Mouse (Mus musculus) limb, embryonic 14.5 days (tissue): Measurements from ENCODE around the gene Myo18b. TPM values are rescaled to one million over a fixed set of nuclear protein-coding genes. Genes with fewer than 3 reads are reported as not detected.

Experiments used
- ATAC-seq: fragments of 200-750 bp; cut with Nextera tagmentation; 2 replicates; pipeline ENCODE4 v1.8.0; 2017; ENCODE audit warnings: low read depth, moderate number of reproducible peaks, moderate TSS enrichment; ENCODE audit not compliant: low FRiP score
- DNase-seq: peaks from one replicate; pipeline ENCODE4 v3.0.0-alpha.2; 2015; ENCODE audit warnings: low spot score
- H3K27ac ChIP-seq: fragments of 300-500 bp; sonication (generic); replicated peaks from 2 replicates; pipeline ENCODE4 v1.5.1; 2014; ENCODE audit warnings: low read depth, mild to moderate bottlenecking, low read length, moderate library complexity, mixed read lengths
- H3K27me3 ChIP-seq: fragments of 300-500 bp; sonication (generic); 2 replicates; pipeline ENCODE4 v1.6.1; 2014; ENCODE audit warnings: low read length, mixed read lengths; ENCODE audit not compliant: control insufficient read depth, insufficient read depth
- H3K36me3 ChIP-seq: fragments of 300-500 bp; sonication (generic); 2 replicates; pipeline ENCODE4 v1.6.1; 2014; ENCODE audit warnings: mild to moderate bottlenecking, low read length, moderate library complexity, mixed read lengths; ENCODE audit not compliant: control insufficient read depth, insufficient read depth
- H3K4me1 ChIP-seq: fragments of 300-500 bp; sonication (generic); 2 replicates; pipeline ENCODE4 v1.6.1; 2014; ENCODE audit warnings: antibody characterized with exemption, low read length, mixed read lengths; ENCODE audit not compliant: control insufficient read depth, insufficient read depth
- H3K4me2 ChIP-seq: fragments of 300-500 bp; sonication (generic); replicated peaks from 2 replicates; pipeline ENCODE4 v1.6.1; 2014; ENCODE audit warnings: low read depth, mild to moderate bottlenecking, low read length, moderate library complexity; ENCODE audit not compliant: severe bottlenecking
- H3K4me3 ChIP-seq: fragments of 300-500 bp; sonication (generic); replicated peaks from 2 replicates; pipeline ENCODE4 v1.5.1; 2014; ENCODE audit warnings: low read length
- H3K9ac ChIP-seq: fragments of 300-500 bp; sonication (generic); 2 replicates; pipeline ENCODE4 v1.6.1; 2014; ENCODE audit warnings: mild to moderate bottlenecking, low read depth, low read length, moderate library complexity; ENCODE audit not compliant: severe bottlenecking
- H3K9me3 ChIP-seq: fragments of 300-500 bp; sonication (generic); 2 replicates; pipeline ENCODE4 v1.6.1; 2016; ENCODE audit warnings: low read length; ENCODE audit not compliant: control insufficient read depth
- POLR2A ChIP-seq: fragments of 200-500 bp; IDR thresholded peaks from 2 replicates; pipeline ENCODE4 v1.8.0; 2012; ENCODE audit warnings: inconsistent platforms, mild to moderate bottlenecking, moderate library complexity, borderline replicate concordance; ENCODE audit not compliant: insufficient read depth, insufficient read length; ENCODE audit errors: extremely low read depth
- WGBS: fragments of 180-500 bp; shearing (Covaris S2); extraction: QIAGEN DNeasy Blood & Tissue Kit; methylation state at CpG from one replicate; pipeline ENCODE4 v1.1.7; 2014; 5-methylcytosine and 5-hydroxymethylcytosine counted together
- polyA plus RNA-seq, 2 experiments: library from polyadenylated mRNA; depleted of rRNA in 1 of 2; stranded (reverse) in 1 of 2; unstranded in 1 of 2; fragments of >200 nt; fragmentation: Nextera tagmentation in 1 of 2; extraction: Ambion mirVana in 1 of 2; gene quantifications; 2 replicates each; pipeline versions ENCODE4 v1.2.1 to v1.2.3; 2012 to 2014

Gene Myo18b
- polyA plus RNA-seq, 2 experiments: 3.7 to 6.5 TPM

DNA sequence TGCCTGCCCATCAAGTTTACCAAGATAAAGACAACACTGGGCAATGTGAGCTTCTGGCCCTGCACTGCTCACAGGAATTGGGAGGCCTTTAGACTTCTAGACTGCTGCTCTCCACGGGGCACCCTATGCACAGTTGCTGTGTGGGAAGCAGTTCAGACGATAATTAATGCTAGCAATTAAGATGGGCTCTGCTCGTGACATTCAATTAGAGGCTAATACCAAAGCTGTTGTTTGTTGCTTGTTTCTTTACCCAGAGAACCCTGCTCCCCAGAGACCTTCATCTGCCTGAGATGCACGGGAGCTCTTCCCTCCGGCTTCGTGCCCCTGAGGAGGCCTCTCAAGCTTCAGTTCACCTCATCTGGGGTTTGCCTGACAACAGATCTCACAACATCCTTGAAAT is 167.7 kb downstream of the Myo18b start:
- DNase-seq: no peak
- no peak for ATAC-seq
- Histone ChIP-seq H3K4me2 (no peak overlapping the region), H3K27ac (no peak overlapping the region), H3K27me3 (no peaks in the 10 kb centered on the region), H3K4me1 (no peaks in the 10 kb centered on the region), H3K9me3 (no peaks in the 10 kb centered on the region), H3K9ac (no peak overlapping the region), H3K36me3 (no peaks in the 10 kb centered on the region), H3K4me3 (no peak overlapping the region)
- 58% methylated on average over 6 of the region's 6 CpGs for WGBS
- no peak for TF ChIP-seq POLR2A

DNA sequence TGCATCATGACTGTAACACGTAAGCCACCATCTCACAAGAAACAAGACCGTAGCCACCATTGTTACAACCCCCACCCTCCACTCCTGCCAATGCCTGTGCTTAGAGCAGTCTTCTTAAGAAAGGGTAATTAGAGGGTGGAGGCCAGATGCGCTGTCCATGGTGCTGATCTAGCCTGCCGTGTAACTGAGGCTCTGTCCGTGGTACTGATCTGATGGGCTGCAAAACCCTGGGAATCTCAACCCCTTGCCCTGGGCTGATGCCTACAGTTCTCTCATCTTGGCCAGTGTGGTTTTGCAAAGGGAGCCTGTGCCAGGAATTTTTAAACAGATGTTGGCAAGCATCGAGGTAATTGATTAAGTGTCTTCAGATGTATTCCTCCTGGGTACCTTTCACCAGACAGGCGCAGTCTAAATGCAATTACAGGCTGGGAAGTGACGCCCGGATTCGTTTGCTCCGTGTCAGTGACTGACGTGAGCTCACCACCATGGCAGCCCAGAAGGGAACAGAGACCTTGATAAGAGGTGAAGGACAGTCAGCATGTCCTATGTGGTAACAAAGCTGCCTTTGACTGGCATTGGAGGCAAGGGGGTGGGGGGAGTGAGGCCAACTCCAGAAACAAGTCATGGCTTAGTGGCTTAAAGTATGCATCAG is 177.4 kb downstream of the Myo18b start:
- no peaks in the 10 kb centered on the region for H3K9me3 ChIP-seq
- 43% methylated on average over 12 of the region's 12 CpGs for WGBS
- no peak overlapping the region for H3K4me3 ChIP-seq
- no peak overlapping the region for H3K27ac ChIP-seq
- TF ChIP-seq POLR2A: no peak
- H3K4me2 ChIP-seq: no peak overlapping the region
- no peak overlapping the region for H3K9ac ChIP-seq
- H3K27me3 ChIP-seq: no peaks in the 10 kb centered on the region
- DNase-seq (peak; percentile 92), ATAC-seq (no peak)
- no peaks in the 10 kb centered on the region for H3K4me1 ChIP-seq
- no peaks in the 10 kb centered on the region for H3K36me3 ChIP-seq

- no peak for ATAC-seq
- no peak overlapping the region for H3K4me3 ChIP-seq
- no peak for DNase-seq
These were observed 181.3 kb downstream of the Myo18b start for GRCm38 (mm10) chr5:112714679-112715446.

GRCm38 (mm10) chr5:112709831-112710230 is 186.3 kb downstream of the Myo18b start:
- no peak overlapping the region for H3K9ac ChIP-seq
- H3K4me1 ChIP-seq: no peaks in the 10 kb centered on the region
- no peak overlapping the region for H3K4me2 ChIP-seq
- no peaks in the 10 kb centered on the region for H3K9me3 ChIP-seq
- no peak overlapping the region for H3K27ac ChIP-seq
- no peak for TF ChIP-seq POLR2A
- ATAC-seq: no peak
- H3K4me3 ChIP-seq: no peak overlapping the region
- H3K27me3 ChIP-seq: no peaks in the 10 kb centered on the region
- H3K36me3 ChIP-seq: no peaks in the 10 kb centered on the region
- no peak for DNase-seq

More at GRCm38 (mm10) chr5:112714679-112715446, 181.3 kb downstream of the Myo18b start:
- no peaks in the 10 kb centered on the region for H3K9me3 ChIP-seq
- TF ChIP-seq POLR2A: no peak
- H3K4me2 ChIP-seq: no peak overlapping the region
- no peaks in the 10 kb centered on the region for H3K4me1 ChIP-seq
- WGBS: 63% methylated on average over 8 of the region's 8 CpGs
- no peaks in the 10 kb centered on the region for H3K36me3 ChIP-seq
- no peaks in the 10 kb centered on the region for H3K27me3 ChIP-seq
- H3K27ac ChIP-seq: no peak overlapping the region
- no peak overlapping the region for H3K9ac ChIP-seq

DNA sequence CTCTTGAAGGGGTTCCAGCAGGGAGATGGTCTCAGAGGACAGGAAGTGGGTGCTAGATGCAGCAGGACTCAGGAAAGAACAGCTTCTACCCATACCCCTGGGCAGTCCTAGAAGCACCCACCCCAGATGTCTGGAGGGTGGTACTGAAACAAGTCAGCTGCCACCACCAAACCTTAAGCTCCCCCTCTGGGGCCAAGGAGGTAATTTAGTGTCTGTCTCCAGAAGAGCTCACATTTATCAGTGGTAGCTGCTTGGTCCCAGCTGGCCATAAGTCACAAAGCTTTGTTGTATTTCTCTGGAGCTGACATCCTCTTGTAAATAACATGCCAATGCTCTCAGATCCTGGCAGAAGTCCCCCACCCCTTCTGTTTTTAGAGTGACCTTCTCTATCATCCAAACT is 187.7 kb downstream of the Myo18b start:
- Histone ChIP-seq H3K4me3 (no peak overlapping the region), H3K9me3 (no peaks in the 10 kb centered on the region), H3K4me2 (no peak overlapping the region), H3K9ac (no peak overlapping the region), H3K36me3 (no peaks in the 10 kb centered on the region), H3K27ac (no peak overlapping the region), H3K27me3 (no peaks in the 10 kb centered on the region), H3K4me1 (no peaks in the 10 kb centered on the region)
- TF ChIP-seq POLR2A: no peak
- no peak for DNase-seq
- no peak for ATAC-seq
